Mouse (Mus musculus) right cerebral cortex, postnatal 10 days (tissue): ENCODE data around the gene Cyp2c54.
"Not testable (repeated sequence)": the region's sequence is repeated elsewhere in the genome, so short reads cannot be mapped to it uniquely, and the experiment has no call there.

Source experiments
- DNase-seq, 2 experiments: peaks; one replicate each; pipeline ENCODE4 v3.0.0; 2021; ENCODE audit warnings: low spot score in 2 of 2

Gene Cyp2c54

DNA sequence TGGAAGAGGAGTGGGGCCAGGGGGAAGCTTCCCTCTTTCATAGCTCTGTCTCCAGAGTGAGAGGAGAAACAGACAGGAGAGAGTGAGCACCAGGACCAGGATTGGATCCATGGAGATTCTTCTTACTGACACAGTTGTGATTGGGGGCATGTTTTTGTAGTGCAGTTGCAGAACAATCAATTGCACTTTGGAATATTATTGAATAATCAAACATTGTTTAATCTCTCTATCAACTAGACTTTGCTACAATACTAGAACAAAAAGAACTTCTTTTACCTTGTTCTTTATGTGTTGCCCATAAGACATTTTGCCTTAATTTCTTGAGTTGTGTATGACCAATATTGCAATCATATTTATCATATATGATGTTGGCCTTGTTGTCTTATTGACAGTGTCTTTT lies at the start of gene Cyp2c54:
Gene Cyp2c54 (minus strand): TSS at position 127 of the 400 bp plus-strand sequence.
- DNase-seq: no peak

DNA sequence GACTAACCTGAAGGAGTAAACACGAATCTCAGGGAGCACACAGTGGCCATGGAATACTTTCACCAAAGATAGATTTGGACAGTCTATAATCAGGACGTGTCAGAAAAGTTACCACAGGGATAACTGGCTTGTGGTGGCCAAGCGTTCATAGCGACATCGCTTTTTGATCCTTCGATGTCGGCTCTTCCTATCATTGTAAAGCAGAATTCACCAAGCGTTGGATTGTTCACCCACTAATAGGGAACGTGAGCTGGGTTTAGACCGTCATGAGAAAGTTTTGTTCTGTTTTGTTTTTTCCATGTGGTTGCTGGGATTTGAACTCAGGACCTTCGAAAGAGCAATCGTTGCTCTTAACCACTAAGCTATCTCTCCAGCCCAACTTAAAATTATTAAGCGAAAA lies 46.0 kb upstream of the Cyp2c54 start:
- DNase-seq: not testable (repeated sequence)

DNA sequence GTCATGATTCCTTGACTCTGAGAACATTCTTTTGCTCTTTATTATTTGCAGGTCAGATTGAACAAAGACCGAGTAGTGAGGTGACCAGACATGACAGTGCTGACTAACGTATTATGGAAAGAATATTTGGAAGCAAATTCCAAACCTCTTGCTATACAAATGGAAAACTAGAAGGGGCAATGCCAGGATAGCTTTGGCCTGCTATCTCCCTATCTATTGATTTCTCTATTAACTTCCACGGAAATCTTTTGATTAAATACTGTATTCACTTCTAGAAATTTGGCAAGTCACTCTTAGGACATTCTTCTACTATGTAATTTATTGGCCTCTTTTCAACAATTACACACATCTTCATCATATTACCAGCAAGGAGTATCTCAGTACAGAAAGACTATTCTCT lies 17.5 kb upstream of the Cyp2c54 start:
- no peak for DNase-seq

DNA sequence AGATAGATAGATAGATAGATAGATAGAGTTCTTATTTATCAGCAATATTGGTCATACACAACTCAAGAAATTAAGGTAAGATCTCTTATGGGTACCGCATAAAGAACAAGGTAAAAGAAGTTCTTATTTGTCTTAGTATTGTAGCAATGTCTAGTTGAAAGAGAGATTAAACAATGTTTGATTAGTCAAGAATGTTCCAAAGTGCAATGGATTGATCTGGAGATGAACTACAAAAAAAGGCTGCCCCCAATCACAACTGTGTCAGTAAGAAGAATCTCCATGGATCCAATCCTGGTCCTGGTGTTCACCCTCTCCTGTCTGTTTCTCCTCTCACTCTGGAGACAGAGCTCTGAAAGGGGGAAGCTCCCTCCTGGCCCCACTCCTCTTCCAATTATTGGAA lies 15.8 kb upstream of the Cyp2c54 start, which contains the start of gene Cyp2c50:
Gene Cyp2c50 (plus strand): TSS at position 268 of the 400 bp plus-strand sequence.
- DNase-seq: not testable (repeated sequence)

DNA sequence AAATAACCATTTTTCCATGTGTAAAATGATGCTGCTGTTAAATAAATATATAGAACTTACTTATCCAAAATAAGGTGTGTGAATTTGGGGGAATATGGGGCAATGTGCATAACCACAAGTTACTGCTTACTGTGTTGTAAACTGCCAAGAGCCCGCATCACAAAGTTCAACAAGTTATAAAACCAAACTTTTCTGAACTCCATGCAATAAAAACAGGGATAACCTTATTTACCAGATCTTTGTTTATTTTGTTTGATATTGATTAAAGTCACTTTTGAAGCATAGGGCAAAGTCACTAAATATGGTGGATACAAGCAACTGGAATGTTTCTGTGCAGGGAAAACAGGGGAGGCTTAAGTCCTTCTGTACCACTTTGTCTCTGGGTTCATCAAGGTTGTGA lies 14.8 kb upstream of the Cyp2c54 start:
- no peak for DNase-seq

DNA sequence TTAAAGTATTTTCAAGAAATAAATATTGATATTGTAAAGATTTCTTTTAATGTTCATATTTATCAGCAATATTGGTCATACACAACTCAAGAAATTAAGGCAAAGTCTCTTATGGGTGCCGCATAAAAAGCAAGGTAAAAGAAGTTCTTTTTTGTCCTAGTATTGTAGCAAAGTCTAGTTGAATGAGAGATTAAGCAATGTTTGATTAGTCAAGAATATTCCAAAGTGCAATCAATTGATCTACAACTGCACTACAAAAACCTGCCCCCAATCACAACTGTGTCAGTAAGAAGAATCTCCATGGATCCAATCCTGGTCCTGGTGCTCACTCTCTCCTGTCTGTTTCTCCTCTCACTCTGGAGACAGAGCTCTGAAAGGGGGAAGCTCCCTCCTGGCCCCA lies 81.5 kb downstream of the Cyp2c54 start, which contains the start of gene Cyp2c37:
Gene Cyp2c37 (plus strand): TSS at position 285 of the 400 bp plus-strand sequence.
- DNase-seq: not testable (repeated sequence)

DNA sequence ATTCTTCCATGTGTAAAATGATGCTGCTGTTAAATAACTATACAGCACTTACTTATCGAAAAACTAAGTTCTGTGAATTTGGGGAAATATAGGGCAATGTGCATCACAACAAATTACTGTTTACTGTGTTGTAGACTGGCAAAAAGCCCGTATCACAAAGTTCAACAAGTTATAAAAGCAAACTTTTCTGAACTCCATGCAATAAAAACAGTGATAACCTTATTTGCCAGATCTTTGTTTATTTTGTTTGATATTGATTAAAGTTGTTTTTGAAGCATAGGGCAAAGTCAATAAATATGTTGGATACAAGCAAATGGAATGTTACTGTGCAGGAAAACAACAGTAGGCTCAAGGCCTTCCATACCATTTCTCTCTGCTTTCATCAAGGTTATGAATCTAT lies 84.2 kb downstream of the Cyp2c54 start:
- DNase-seq: no peak
